Mouse (Mus musculus): ENCODE results near the gene Olfr952. TPM values are rescaled to one million over a fixed set of nuclear protein-coding genes. Genes with fewer than 3 reads are reported as not detected.

Gene Olfr952
- polyA plus RNA-seq (2015; fragmentation: Nextera tagmentation; extraction: Ambion mirVana), result not detected in 2 replicates

GRCm38 (mm10) chr9:39427048-39427447 lies at the start of gene Olfr952:
Gene Olfr952, minus strand, starts transcription at chr9:39427148.

GRCm38 (mm10) chr9:39471844-39472243 lies 44.9 kb upstream of the Olfr952 start, which contains the start of gene Olfr955:
Gene Olfr955, minus strand, starts transcription at chr9:39471944.

GRCm38 (mm10) chr9:39456401-39456800 lies 29.5 kb upstream of the Olfr952 start, which contains the start of gene Olfr954:
Gene Olfr954, plus strand, starts transcription at chr9:39456701.

GRCm38 (mm10) chr9:39387110-39387509 lies 39.8 kb downstream of the Olfr952 start, which contains the start of gene Olfr951:
Gene Olfr951, plus strand, starts transcription at chr9:39387410.

Other genes starting within 250 kb of the Olfr952 start
- gene Olfr944, start 225.2 kb downstream of the Olfr952 start, polyA plus RNA-seq (2015; fragmentation: Nextera tagmentation; extraction: Ambion mirVana), result not detected in 2 replicates
- not detected in 2 replicates for gene Olfr1537, start 177.2 kb downstream of the Olfr952 start, polyA plus RNA-seq (2015; fragmentation: Nextera tagmentation; extraction: Ambion mirVana)
- gene Olfr945, start 150.3 kb downstream of the Olfr952 start, polyA plus RNA-seq (2015; fragmentation: Nextera tagmentation; extraction: Ambion mirVana), result not detected in 2 replicates
- gene Olfr948, start 101.1 kb downstream of the Olfr952 start, polyA plus RNA-seq (2015; fragmentation: Nextera tagmentation; extraction: Ambion mirVana), result not detected in 2 replicates
- gene Olfr951, start 39.7 kb downstream of the Olfr952 start, polyA plus RNA-seq (2015; fragmentation: Nextera tagmentation; extraction: Ambion mirVana), result not detected in 2 replicates
- not detected in 2 replicates for gene Olfr954, start 29.6 kb upstream of the Olfr952 start, polyA plus RNA-seq (2015; fragmentation: Nextera tagmentation; extraction: Ambion mirVana)
- not detected in 2 replicates for gene Olfr955, start 44.8 kb upstream of the Olfr952 start, polyA plus RNA-seq (2015; fragmentation: Nextera tagmentation; extraction: Ambion mirVana)
- gene Olfr44, start 66.8 kb upstream of the Olfr952 start, polyA plus RNA-seq (2015; fragmentation: Nextera tagmentation; extraction: Ambion mirVana), result not detected in 2 replicates
- not detected in 2 replicates for gene Olfr957, start 88.7 kb upstream of the Olfr952 start, polyA plus RNA-seq (2015; fragmentation: Nextera tagmentation; extraction: Ambion mirVana)
- gene Olfr958, start 126.9 kb upstream of the Olfr952 start, polyA plus RNA-seq (2015; fragmentation: Nextera tagmentation; extraction: Ambion mirVana), result not detected in 2 replicates
- not detected in 2 replicates for gene Olfr959, start 148.4 kb upstream of the Olfr952 start, polyA plus RNA-seq (2015; fragmentation: Nextera tagmentation; extraction: Ambion mirVana)
- 16.3 and 17.9 TPM in 2 replicates for gene AW551984, start 177.3 kb upstream of the Olfr952 start, polyA plus RNA-seq (2015; fragmentation: Nextera tagmentation; extraction: Ambion mirVana)
- not detected in 2 replicates for gene Olfr148, start 183.5 kb upstream of the Olfr952 start, polyA plus RNA-seq (2015; fragmentation: Nextera tagmentation; extraction: Ambion mirVana)
- not detected in 2 replicates for gene Olfr960, start 194.2 kb upstream of the Olfr952 start, polyA plus RNA-seq (2015; fragmentation: Nextera tagmentation; extraction: Ambion mirVana)
- gene Olfr961, start 217.9 kb upstream of the Olfr952 start, polyA plus RNA-seq (2015; fragmentation: Nextera tagmentation; extraction: Ambion mirVana), result not detected in 2 replicates
- gene Olfr963, start 240.1 kb upstream of the Olfr952 start, polyA plus RNA-seq (2015; fragmentation: Nextera tagmentation; extraction: Ambion mirVana), result not detected in 2 replicates